Mouse (Mus musculus) bone marrow macrophage, adult 2 months (primary cell): ENCODE results near the gene Gm38431. TPM values are rescaled to one million over a fixed set of nuclear protein-coding genes. Genes with fewer than 3 reads are reported as not detected.

Source experiments
- H3K27ac ChIP-seq: 2 replicates; pipeline ENCODE4 v1.5.1; 2012; ENCODE audit warnings: low read depth, low read length; ENCODE audit not compliant: insufficient read depth
- H3K4me1 ChIP-seq: 2 replicates; pipeline ENCODE4 v1.6.1; 2012; ENCODE audit warnings: low read length; ENCODE audit not compliant: control insufficient read depth, insufficient read depth
- H3K4me3 ChIP-seq: 2 replicates; pipeline ENCODE4 v1.5.1; 2012; ENCODE audit warnings: mild to moderate bottlenecking, low read length, moderate library complexity; ENCODE audit not compliant: insufficient read depth
- CTCF ChIP-seq: IDR thresholded peaks from 2 replicates; pipeline ENCODE4 v1.5.1; 2012; ENCODE audit warnings: low read depth, mild to moderate bottlenecking, low read length, moderate library complexity
- POLR2A ChIP-seq: IDR thresholded peaks from 2 replicates; pipeline ENCODE4 v1.6.1; 2012; ENCODE audit warnings: mild to moderate bottlenecking, low read depth, low read length, borderline replicate concordance
- polyA plus RNA-seq: library from polyadenylated mRNA; stranded (reverse); fragments of >200 nt; gene quantifications from 2 replicates; pipeline ENCODE4 v1.2.4, GENCODE M21; 2012; ENCODE audit not compliant: missing spikeins, insufficient read depth, insufficient read length

The Gm38431 gene
- polyA plus RNA-seq, 1 experiment, result 1.3 TPM

GRCm38 (mm10) chr9:21107607-21108237, 15.9 kb upstream of the Gm38431 start:
- Histone ChIP-seq H3K27ac (no peak overlapping the region), H3K4me1 (no peaks in the 10 kb centered on the region), H3K4me3 (no peak overlapping the region)
- no peak for TF ChIP-seq CTCF
- no peak for TF ChIP-seq POLR2A

- Histone ChIP-seq H3K4me1 (peaks cover 3% of the 10 kb centered on the region), H3K27ac (no peak overlapping the region), H3K4me3 (no peak overlapping the region)
- no peak for TF ChIP-seq POLR2A
- no peak for TF ChIP-seq CTCF
These were observed 14.2 kb upstream of the Gm38431 start for GRCm38 (mm10) chr9:21105760-21106564.

GRCm38 (mm10) chr9:21104814-21105213, 13.0 kb upstream of the Gm38431 start:
- TF ChIP-seq CTCF, result no peak
- TF ChIP-seq POLR2A, result no peak
- peaks cover 7% of the 10 kb centered on the region for H3K4me1 ChIP-seq
- no peak overlapping the region for H3K4me3 ChIP-seq
- no peak overlapping the region for H3K27ac ChIP-seq

- Histone ChIP-seq H3K4me1 (peaks cover 7% of the 10 kb centered on the region), H3K27ac (no peak overlapping the region), H3K4me3 (no peak overlapping the region)
- TF ChIP-seq POLR2A, result no peak
- TF ChIP-seq CTCF, result no peak
These were observed 10.3 kb upstream of the Gm38431 start for GRCm38 (mm10) chr9:21102076-21102475.

GRCm38 (mm10) chr9:21100447-21101161, 8.8 kb upstream of the Gm38431 start:
- Histone ChIP-seq H3K27ac (no peak overlapping the region), H3K4me1 (peaks cover 7% of the 10 kb centered on the region), H3K4me3 (no peak overlapping the region)
- TF ChIP-seq POLR2A, result no peak
- no peak for TF ChIP-seq CTCF

- TF ChIP-seq POLR2A, result no peak
- no peak for TF ChIP-seq CTCF
- Histone ChIP-seq H3K4me3 (no peak overlapping the region), H3K27ac (no peak overlapping the region), H3K4me1 (peaks cover 7% of the 10 kb centered on the region)
These were observed 6.0 kb upstream of the Gm38431 start for GRCm38 (mm10) chr9:21097793-21098192.

- no peak for TF ChIP-seq CTCF
- TF ChIP-seq POLR2A, result no peak
These were observed 4.2 kb upstream of the Gm38431 start for GRCm38 (mm10) chr9:21095958-21096357.

GRCm38 (mm10) chr9:21093423-21093822, 1.6 kb upstream of the Gm38431 start:
- H3K4me3 ChIP-seq, result no peak overlapping the region
- TF ChIP-seq CTCF, result no peak
- no peak for TF ChIP-seq POLR2A
- H3K4me1 ChIP-seq, result peaks cover 14% of the 10 kb centered on the region
- no peak overlapping the region for H3K27ac ChIP-seq

More at GRCm38 (mm10) chr9:21095958-21096357, 4.2 kb upstream of the Gm38431 start:
- no peak overlapping the region for H3K4me3 ChIP-seq
- H3K4me1 ChIP-seq, result peaks cover 10% of the 10 kb centered on the region
- no peak overlapping the region for H3K27ac ChIP-seq

GRCm38 (mm10) chr9:21090972-21091706, 658 bp downstream of the Gm38431 start:
- peaks cover 14% of the 10 kb centered on the region for H3K4me1 ChIP-seq

More at GRCm38 (mm10) chr9:21090972-21091706, 658 bp downstream of the Gm38431 start:
- TF ChIP-seq CTCF (no peak), POLR2A (no peak)
- peak overlapping the region; percentile 75 for H3K27ac ChIP-seq
- H3K4me3 ChIP-seq, result peak overlapping the region; percentile 61
